ENCODE assay signal across 8 mouse cellular contexts in genomic region chr11:52099771-52100219, GRCm38 (mm10). TPM values are rescaled to one million over a fixed set of nuclear protein-coding genes. Genes with fewer than 3 reads are reported as not detected.
A peak's percentile ranks its signal among the peaks of the same experiment; 100 is the strongest.
DNase-seq lines count a peak whose midpoint lies in the region; ATAC-seq and TF ChIP-seq lines count a peak whose summit lies in the region.

No protein-coding gene starts in this region.

- TF ChIP-seq CTCF in kidney, adult 2 months (conservative IDR thresholded peaks at IDR 0.05; ENCODE audit: insufficient read depth, insufficient read length, low read depth, low read length) = no peak
- TF ChIP-seq CTCF in bone marrow, adult 2 months (IDR thresholded peaks at IDR 0.05; ENCODE audit: control insufficient read depth, insufficient read depth, low read length) = no peak
- TF ChIP-seq CTCF in hindbrain, postnatal 0 days (IDR thresholded peaks at IDR 0.05; ENCODE audit: low read depth) = no peak

- H3K9me3 ChIP-seq in hindbrain, postnatal 0 days (ENCODE audit: low read length) = no peaks in the 10 kb centered on the region
- H3K9me3 ChIP-seq in midbrain, embryonic 14.5 days (ENCODE audit: control insufficient read depth, low read length) = no peaks in the 10 kb centered on the region

- no peak for ATAC-seq in hindbrain, postnatal 0 days
- no peak for ATAC-seq in midbrain, embryonic 14.5 days (ENCODE audit: low FRiP score, low TSS enrichment)
- ATAC-seq in activated CD4-positive, CD25-positive, alpha-beta regulatory T cell, adult 4 months = no peak

- TF ChIP-seq POLR2A in kidney, adult 2 months (IDR thresholded peaks at IDR 0.05; ENCODE audit: low read depth, low read length) = no peak
- TF ChIP-seq POLR2A in bone marrow, adult 2 months (IDR thresholded peaks at IDR 0.05; ENCODE audit: borderline replicate concordance, control insufficient read depth, low read depth, low read length) = no peak

- no peaks in the 10 kb centered on the region for H3K36me3 ChIP-seq in kidney, adult 2 months (ENCODE audit: control insufficient read depth, insufficient read depth, low read length)
- no peaks in the 10 kb centered on the region for H3K36me3 ChIP-seq in hindbrain, postnatal 0 days (ENCODE audit: insufficient read depth, low read length)
- H3K36me3 ChIP-seq in midbrain, embryonic 14.5 days (ENCODE audit: control insufficient read depth, insufficient read depth, low read length) = 0 out of 2 replicates have a peak, but pooled peaks cover 4% of the 10 kb centered on the region

- peak overlapping the region; percentile 97; the same call in 1 of the 2 replicates for H3K27ac ChIP-seq in kidney, adult 2 months (ENCODE audit: insufficient read depth, low read depth, low read length)
- H3K27ac ChIP-seq in bone marrow, adult 2 months (ENCODE audit: control insufficient read depth, insufficient read depth, low read depth, low read length, poor library complexity) = peak overlapping the region; percentile 99; the same call in 1 of the 2 replicates
- H3K27ac ChIP-seq in hindbrain, postnatal 0 days = peak overlapping the region; percentile 100
- H3K27ac ChIP-seq in midbrain, embryonic 14.5 days (replicated peaks; ENCODE audit: low read depth, low read length) = no peak overlapping the region

- peaks cover 31% of the 10 kb centered on the region for H3K4me1 ChIP-seq in kidney, adult 2 months (ENCODE audit: control insufficient read depth, insufficient read depth, low read length)
- peaks cover 2% of the 10 kb centered on the region; the same call in 1 of the 2 replicates for H3K4me1 ChIP-seq in bone marrow, adult 2 months (ENCODE audit: control insufficient read depth, insufficient read depth, low read length)
- H3K4me1 ChIP-seq in hindbrain, postnatal 0 days (ENCODE audit: insufficient read depth, low read length) = peaks cover 31% of the 10 kb centered on the region
- H3K4me1 ChIP-seq in midbrain, embryonic 14.5 days (ENCODE audit: control insufficient read depth, insufficient read depth, low read length) = peaks cover 34% of the 10 kb centered on the region

- H3K27me3 ChIP-seq in kidney, adult 2 months (replicated peaks; ENCODE audit: control insufficient read depth, insufficient read depth, low read length) = no peaks in the 10 kb centered on the region
- H3K27me3 ChIP-seq in hindbrain, postnatal 0 days (ENCODE audit: insufficient read depth, low read length) = no peaks in the 10 kb centered on the region
- H3K27me3 ChIP-seq in midbrain, embryonic 14.5 days (ENCODE audit: control insufficient read depth, insufficient read depth, low read length) = no peaks in the 10 kb centered on the region

- peak; percentile 24 for DNase-seq in kidney, adult 2 months
- no peak for DNase-seq in kidney, adult 8-10 months
- DNase-seq in hindbrain, postnatal 0 days (ENCODE audit: low spot score) = peak; percentile 20
- DNase-seq in midbrain, embryonic 14.5 days = peak; percentile 8
- no peak for DNase-seq in layer of hippocampus, adult 9-10 months (ENCODE audit: low spot score)
- DNase-seq in kidney, postnatal 10 days = no peak

- WGBS in kidney, adult 2 months = 2% methylated on average over 7 of the region's 7 CpGs
- under 1% methylated on average over 7 of the region's 7 CpGs for WGBS in bone marrow, adult 2 months
- WGBS in hindbrain, postnatal 0 days = 4% methylated on average over 7 of the region's 7 CpGs
- 6% methylated on average over 7 of the region's 7 CpGs for WGBS in midbrain, embryonic 14.5 days

- H3K9ac ChIP-seq in hindbrain, postnatal 0 days (replicated peaks; ENCODE audit: low read length) = peak overlapping the region; percentile 99
- peak overlapping the region; percentile 99 for H3K9ac ChIP-seq in midbrain, embryonic 14.5 days (replicated peaks; ENCODE audit: low read length)

- H3K4me3 ChIP-seq in kidney, adult 2 months (ENCODE audit: insufficient read depth, low read depth, low read length) = peak overlapping the region; percentile 95
- peak overlapping the region; percentile 88 for H3K4me3 ChIP-seq in bone marrow, adult 2 months (replicated peaks; ENCODE audit: control insufficient read depth, low read depth, low read length)
- H3K4me3 ChIP-seq in hindbrain, postnatal 0 days (ENCODE audit: low read length) = peak overlapping the region; percentile 99
- peak overlapping the region; percentile 98 for H3K4me3 ChIP-seq in midbrain, embryonic 14.5 days (replicated peaks; ENCODE audit: low read depth, low read length)

- H3K4me2 ChIP-seq in hindbrain, postnatal 0 days (ENCODE audit: low read depth, low read length) = peak overlapping the region; percentile 79
- H3K4me2 ChIP-seq in midbrain, embryonic 14.5 days (ENCODE audit: low read length) = peak overlapping the region; percentile 95

RNA-seq across cellular contexts. Expression of gene Ppp2ca, which starts 1.3 kb away (rescaled TPM):
- 30.9 and 38.0 TPM in 2 replicates for polyA plus RNA-seq in kidney, adult 2 months (2012; rRNA removed)
- 29.8 and 38.0 TPM in 2 replicates for polyA plus RNA-seq in bone marrow, adult 2 months (2011; ENCODE audit: insufficient read depth, insufficient read length, low replicate concordance, missing spikeins)
- total RNA-seq in hindbrain, postnatal 0 days (2014; rRNA removed) = 115 and 116 TPM in 2 replicates
- 110 and 117 TPM in 2 replicates for polyA plus RNA-seq in hindbrain, postnatal 0 days (2015; fragmentation: Nextera tagmentation; extraction: Ambion mirVana)
- 140 and 162 TPM in 2 replicates for polyA plus RNA-seq in midbrain, embryonic 14.5 days (2014; fragmentation: Nextera tagmentation; extraction: Ambion mirVana)
- 10 to 100 TPM; 11.0 to 18.0 TPM for polyA plus RNA-seq in activated CD4-positive, CD25-positive, alpha-beta regulatory T cell, adult 4 months (2017; shearing (Covaris generic))

RNA-seq across cellular contexts. Expression of gene Olfr1373, which starts 45.5 kb away (rescaled TPM):
- polyA plus RNA-seq in kidney, adult 2 months (2012; rRNA removed) = not detected in 2 replicates
- polyA plus RNA-seq in bone marrow, adult 2 months (2011; ENCODE audit: insufficient read depth, insufficient read length, low replicate concordance, missing spikeins) = not detected in 2 replicates
- total RNA-seq in hindbrain, postnatal 0 days (2014; rRNA removed) = not detected in 2 replicates
- not detected in 2 replicates for polyA plus RNA-seq in hindbrain, postnatal 0 days (2015; fragmentation: Nextera tagmentation; extraction: Ambion mirVana)
- polyA plus RNA-seq in midbrain, embryonic 14.5 days (2014; fragmentation: Nextera tagmentation; extraction: Ambion mirVana) = not detected in 2 replicates
- not detected for polyA plus RNA-seq in activated CD4-positive, CD25-positive, alpha-beta regulatory T cell, adult 4 months (2017; shearing (Covaris generic))

Comparison
In these comparisons a context has a peak if more than half of its experiments do, and no peak if none do; other contexts are left out.
1. DNase-seq: peak in kidney, adult 2 months (single experiment), hindbrain, postnatal 0 days (single experiment) and midbrain, embryonic 14.5 days (single experiment); none in kidney, adult 8-10 months (0 of 2), layer of hippocampus, adult 9-10 months (single experiment) and kidney, postnatal 10 days (single experiment).
2. Peak in every context shown above with its lines, with median percentiles within 50 percentile points of each other: H3K4me3 ChIP-seq.